Mouse (Mus musculus) frontal cortex, postnatal 14 days (tissue): Measurements from ENCODE around the gene Ankrd31.
"Not testable (repeated sequence)": the region's sequence is repeated elsewhere in the genome, so short reads cannot be mapped to it uniquely, and the experiment has no call there.

Experiments used
- DNase-seq, 2 experiments: peaks; one replicate each; pipeline ENCODE4 v3.0.0; 2022; ENCODE audit warnings: low spot score in 2 of 2

Gene Ankrd31

GRCm38 (mm10) chr13:96855191-96855590, 107.1 kb downstream of the Ankrd31 start:
- DNase-seq: peak; percentile 7 to 74

GRCm38 (mm10) chr13:96859161-96859560, 111.1 kb downstream of the Ankrd31 start:
- DNase-seq: no peak

GRCm38 (mm10) chr13:96870742-96871141, 122.7 kb downstream of the Ankrd31 start:
- no peak for DNase-seq

- DNase-seq: no peak
Measured at GRCm38 (mm10) chr13:96874071-96874470, 126.0 kb downstream of the Ankrd31 start.

GRCm38 (mm10) chr13:96878220-96879057, 130.4 kb downstream of the Ankrd31 start:
- DNase-seq: peak; percentile 18 to 23

GRCm38 (mm10) chr13:96884534-96884933, 136.5 kb downstream of the Ankrd31 start:
- no peak for DNase-seq

- DNase-seq: no peak
Measured at GRCm38 (mm10) chr13:96889985-96890384, 141.9 kb downstream of the Ankrd31 start.

- no peak for DNase-seq
Measured at GRCm38 (mm10) chr13:96895144-96895543, 147.1 kb downstream of the Ankrd31 start.

- no peak for DNase-seq
Measured at GRCm38 (mm10) chr13:96906717-96907116, 158.6 kb downstream of the Ankrd31 start.

- no peak for DNase-seq
Measured at GRCm38 (mm10) chr13:96911202-96911601, 163.1 kb downstream of the Ankrd31 start.

- not testable (repeated sequence) for DNase-seq
Measured at GRCm38 (mm10) chr13:96923134-96923533, 175.1 kb downstream of the Ankrd31 start.

- DNase-seq: no peak
Measured at GRCm38 (mm10) chr13:96923999-96924961, 176.2 kb downstream of the Ankrd31 start, which contains the start of gene Gcnt4. Gene Gcnt4 (plus strand): TSS chr13:96924689.

GRCm38 (mm10) chr13:96924985-96925745, 177.1 kb downstream of the Ankrd31 start:
- no peak for DNase-seq

GRCm38 (mm10) chr13:96925991-96926725, 178.1 kb downstream of the Ankrd31 start:
- DNase-seq: no peak

- no peak for DNase-seq
Measured at GRCm38 (mm10) chr13:96927781-96928180, 179.7 kb downstream of the Ankrd31 start.

GRCm38 (mm10) chr13:96928432-96929039, 180.5 kb downstream of the Ankrd31 start:
- no peak for DNase-seq

GRCm38 (mm10) chr13:96932745-96933144, 184.7 kb downstream of the Ankrd31 start:
- DNase-seq: peak in 1 of 2 experiments; percentile 41

GRCm38 (mm10) chr13:96933367-96933766, 185.3 kb downstream of the Ankrd31 start:
- DNase-seq: no peak

- DNase-seq: no peak
Measured at GRCm38 (mm10) chr13:96936173-96936777, 188.2 kb downstream of the Ankrd31 start.

GRCm38 (mm10) chr13:96937059-96937558, 189.0 kb downstream of the Ankrd31 start:
- no peak for DNase-seq
